Mouse (Mus musculus): ENCODE data around the gene Ankrd52. TPM values are rescaled to one million over a fixed set of nuclear protein-coding genes. Genes with fewer than 3 reads are reported as not detected.

The Ankrd52 gene
- total RNA-seq, 2 experiments from 2014 or later: 55.6 to 59.6 TPM

GRCm38 (mm10) chr10:128441324-128442119, 64.6 kb downstream of the Ankrd52 start:
- no peak for DNase-seq

GRCm38 (mm10) chr10:128442718-128443117, 65.8 kb downstream of the Ankrd52 start:
- DNase-seq: no peak

GRCm38 (mm10) chr10:128444354-128444753, 67.4 kb downstream of the Ankrd52 start:
- DNase-seq: no peak

DNA sequence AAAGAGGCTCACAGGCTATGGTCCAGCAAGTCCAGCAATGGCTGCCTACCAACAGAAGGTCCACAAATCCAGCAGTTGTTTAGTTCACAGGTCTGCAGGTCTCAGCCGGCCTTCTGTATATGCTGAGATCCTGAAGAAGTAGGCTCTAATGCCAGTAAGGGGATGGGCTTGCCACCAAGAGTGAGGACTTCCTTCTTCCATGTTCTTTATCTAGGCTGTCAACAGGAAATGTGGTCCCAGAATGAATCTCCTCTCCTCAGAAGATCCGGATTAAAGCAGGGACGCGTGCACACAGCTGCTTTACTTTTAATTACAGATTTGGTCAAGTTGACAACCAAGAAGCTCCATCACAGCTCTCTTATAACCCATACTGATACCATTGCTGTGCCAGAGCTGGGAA, 68.5 kb downstream of the Ankrd52 start:
- DNase-seq: no peak

DNA sequence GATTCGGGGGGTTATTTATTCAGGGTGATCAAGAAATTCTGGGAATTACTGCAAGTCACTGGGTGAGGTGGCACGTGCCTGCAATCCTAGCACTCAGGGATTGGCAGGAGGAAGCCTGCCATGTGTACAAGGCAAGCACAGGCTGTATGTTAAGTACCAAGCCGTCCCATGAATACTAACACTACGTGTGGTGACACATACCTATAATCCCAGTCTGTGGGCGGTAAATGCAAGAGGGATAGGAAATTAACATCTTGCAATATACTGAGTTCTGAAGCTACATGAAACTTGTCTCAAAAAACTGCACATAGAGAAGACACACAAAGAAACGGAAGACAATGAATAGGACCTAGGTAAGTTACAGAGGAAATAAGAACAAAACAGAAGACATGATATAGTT, 74.1 kb downstream of the Ankrd52 start:
- no peak for DNase-seq

- DNase-seq: no peak
These were observed 77.6 kb downstream of the Ankrd52 start for GRCm38 (mm10) chr10:128454471-128454870.

GRCm38 (mm10) chr10:128455280-128455679, 78.4 kb downstream of the Ankrd52 start:
- DNase-seq: peak in 1 of 2 experiments; percentile 61

- no peak for DNase-seq
These were observed 80.8 kb downstream of the Ankrd52 start for GRCm38 (mm10) chr10:128457676-128458075.

Small RNA genes lying within 50 kb of the gene (microRNA-seq; reads per million reads assigned to microRNA genes)
- 0 reads per million in 2 experiments for gene Gm25361
- gene Gm26308: 0 reads per million in 2 experiments
- 0.30 to 0.63 reads per million in 2 experiments for gene Mir6914
- gene Mir6915: 3.0 to 5.3 reads per million in 2 experiments
- 1.2 to 1.3 reads per million in 2 experiments for gene Mir8105

Other genes starting within 250 kb of the Ankrd52 start
- gene Rbms2, start 196.8 kb upstream of the Ankrd52 start, total RNA-seq (2021): 10 to 100 TPM; 12.8 to 13.7 TPM
- 10 to 100 TPM; 21.1 to 23.2 TPM for gene Gls2, start 182.7 kb upstream of the Ankrd52 start, total RNA-seq (2021)
- 10 to 100 TPM in 1 of 2 experiments, 1 to 10 TPM in 1; 7.1 to 10.2 TPM for gene Spryd4, start 165.3 kb upstream of the Ankrd52 start, total RNA-seq (2021)
- not detected for gene Mip, start 151.3 kb upstream of the Ankrd52 start, total RNA-seq (2021)
- gene Timeless, start 145.1 kb upstream of the Ankrd52 start, total RNA-seq (2021): 1 to 10 TPM; 7.8 to 8.4 TPM
- not detected for gene Apon, start 123.0 kb upstream of the Ankrd52 start, total RNA-seq (2021)
- gene Apof, start 108.4 kb upstream of the Ankrd52 start, total RNA-seq (2021): not detected
- 10 to 100 TPM; 30.6 to 36.0 TPM for gene Stat2, start 106.6 kb upstream of the Ankrd52 start, total RNA-seq (2021)
- under 1 TPM in 1 of 2 experiments, not detected in 1; 0.38 TPM for gene Il23a, start 78.4 kb upstream of the Ankrd52 start, total RNA-seq (2021)
- 10 to 100 TPM; 14.0 to 16.7 TPM for gene Pan2, start 73.8 kb upstream of the Ankrd52 start, total RNA-seq (2021)
- gene Cnpy2, start 54.7 kb upstream of the Ankrd52 start, total RNA-seq (2021): 10 to 100 TPM; 82.9 to 86.1 TPM
- 100 to 1,000 TPM; 224 to 234 TPM for gene Cs, start 39.4 kb upstream of the Ankrd52 start, total RNA-seq (2021)
- 10 to 100 TPM; 51.2 to 52.8 TPM for gene Coq10a, start 8.1 kb upstream of the Ankrd52 start, total RNA-seq (2021)
- gene Slc39a5, start 24.1 kb downstream of the Ankrd52 start, total RNA-seq (2021): not detected
- 10 to 100 TPM; 91.6 to 92.0 TPM for gene Nabp2, start 34.4 kb downstream of the Ankrd52 start, total RNA-seq (2021)
- 10 to 100 TPM; 74.4 to 76.3 TPM for gene Rnf41, start 34.5 kb downstream of the Ankrd52 start, total RNA-seq (2021)
- gene Smarcc2, start 82.1 kb downstream of the Ankrd52 start, total RNA-seq (2021): 100 to 1,000 TPM; 226 to 234 TPM
- 100 to 1,000 TPM; 520 to 569 TPM for gene Myl6, start 117.0 kb downstream of the Ankrd52 start, total RNA-seq (2021)
- gene Myl6b, start 121.6 kb downstream of the Ankrd52 start, total RNA-seq (2021): 10 to 100 TPM; 16.2 to 19.3 TPM
- gene Esyt1, start 148.8 kb downstream of the Ankrd52 start, total RNA-seq (2021): 1 to 10 TPM; 4.5 to 4.7 TPM
- gene Zc3h10, start 170.7 kb downstream of the Ankrd52 start, total RNA-seq (2021): 10 to 100 TPM; 14.1 to 14.3 TPM
- 1,000 to 10,000 TPM; 1,506 to 1,536 TPM for gene Rpl41, start 172.2 kb downstream of the Ankrd52 start, total RNA-seq (2021)
- gene Pa2g4, start 188.9 kb downstream of the Ankrd52 start, total RNA-seq (2021): 10 to 100 TPM; 61.9 to 66.9 TPM
- gene Erbb3, start 212.5 kb downstream of the Ankrd52 start, total RNA-seq (2021): 1 to 10 TPM; 7.8 to 8.0 TPM
- gene Rps26, start 249.6 kb downstream of the Ankrd52 start, total RNA-seq (2021): 100 to 1,000 TPM; 288 to 319 TPM

All from layer of hippocampus, postnatal 36 days (tissue).